Mouse (Mus musculus): ENCODE results near the gene Gpr35. TPM values are rescaled to one million over a fixed set of nuclear protein-coding genes. Genes with fewer than 3 reads are reported as not detected.

The Gpr35 gene
- polyA plus RNA-seq, 1 experiment from 2014 or later: 0.38 TPM

DNA sequence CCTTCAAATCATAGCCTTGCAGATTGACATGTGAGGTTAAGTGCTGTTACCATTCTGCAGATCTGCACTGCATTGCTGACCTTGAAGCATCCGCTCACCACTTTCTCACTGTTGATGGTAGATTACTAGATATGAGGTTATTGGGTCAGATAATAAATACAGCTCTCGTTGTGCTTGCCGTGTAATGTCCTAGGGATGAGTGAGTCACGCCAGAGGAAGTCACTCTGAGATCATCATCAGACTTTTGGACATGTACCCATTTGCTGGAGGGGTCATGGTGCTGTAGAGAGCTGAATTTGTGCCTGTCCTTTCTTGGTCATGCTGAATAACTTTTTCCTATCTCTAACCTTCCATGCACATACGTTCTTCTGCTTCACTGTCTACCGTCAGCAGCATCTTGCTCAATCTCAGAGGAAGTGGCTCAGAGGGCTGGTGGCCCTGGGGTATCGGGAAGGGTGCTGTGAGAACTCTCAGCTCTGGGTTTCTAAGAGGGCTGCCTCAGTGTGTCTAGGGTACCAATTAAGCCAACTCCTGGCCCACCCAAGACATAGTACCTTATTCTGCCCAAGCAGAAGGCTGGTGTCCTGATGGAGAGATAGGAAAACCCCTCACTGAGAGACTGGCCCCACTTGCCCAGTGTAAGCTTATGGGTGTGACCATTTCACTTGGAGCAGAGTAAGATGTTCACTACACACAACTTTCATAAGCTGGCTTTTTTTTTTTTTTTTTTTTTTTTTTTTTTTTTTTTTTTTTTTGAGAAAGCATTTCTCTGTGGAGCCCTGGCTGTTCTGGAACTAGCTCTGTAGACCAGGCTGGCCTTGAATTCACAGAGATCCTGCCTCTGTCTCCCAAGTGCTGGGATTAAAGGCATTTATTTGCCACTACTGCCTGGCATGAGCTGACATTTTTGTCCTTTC lies 21.5 kb downstream of the Gpr35 start:
- Histone ChIP-seq H3K27me3 (replicated peaks) (no peaks in the 10 kb centered on the region), H3K36me3 (no peaks in the 10 kb centered on the region), H3K9ac (no peak overlapping the region), H3K4me3 (no peak overlapping the region), H3K4me2 (replicated peaks) (no peak overlapping the region), H3K27ac (no peak overlapping the region), H3K4me1 (0 out of 2 replicates have a peak, but pooled peaks cover 2% of the 10 kb centered on the region), H3K9me3 (no peaks in the 10 kb centered on the region)
- WGBS: 88% methylated on average over 7 of the region's 7 CpGs
- ATAC-seq (ENCODE audit: low FRiP score, low read depth): no peak

DNA sequence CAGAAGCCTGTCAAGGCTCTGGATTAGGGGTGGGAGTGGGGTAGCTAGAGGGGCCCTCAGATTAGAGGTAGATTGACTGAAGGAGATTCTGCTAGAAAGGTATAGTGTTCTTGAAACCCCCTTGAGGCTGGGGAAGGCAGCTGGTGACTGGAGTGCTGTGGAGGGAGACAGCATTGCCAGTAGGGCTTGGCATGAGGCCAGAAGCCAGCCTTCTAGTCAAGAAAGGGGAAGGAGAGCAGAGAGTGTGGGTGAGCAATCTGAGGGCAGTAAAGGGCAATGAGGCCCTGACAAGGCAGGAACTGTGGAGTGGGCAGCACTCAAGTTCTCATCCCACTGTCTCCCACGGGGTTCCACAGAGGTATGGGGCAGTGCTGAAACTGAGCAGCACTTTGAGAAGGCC lies 22.2 kb downstream of the Gpr35 start:
- Histone ChIP-seq H3K4me3 (no peak overlapping the region), H3K9me3 (no peaks in the 10 kb centered on the region), H3K27ac (no peak overlapping the region), H3K36me3 (no peaks in the 10 kb centered on the region), H3K9ac (no peak overlapping the region), H3K27me3 (replicated peaks) (no peaks in the 10 kb centered on the region), H3K4me1 (0 out of 2 replicates have a peak, but pooled peaks cover 2% of the 10 kb centered on the region), H3K4me2 (replicated peaks) (no peak overlapping the region)
- ATAC-seq (ENCODE audit: low FRiP score, low read depth): no peak
- WGBS: 79% methylated on average over 1 of the region's 1 CpGs

DNA sequence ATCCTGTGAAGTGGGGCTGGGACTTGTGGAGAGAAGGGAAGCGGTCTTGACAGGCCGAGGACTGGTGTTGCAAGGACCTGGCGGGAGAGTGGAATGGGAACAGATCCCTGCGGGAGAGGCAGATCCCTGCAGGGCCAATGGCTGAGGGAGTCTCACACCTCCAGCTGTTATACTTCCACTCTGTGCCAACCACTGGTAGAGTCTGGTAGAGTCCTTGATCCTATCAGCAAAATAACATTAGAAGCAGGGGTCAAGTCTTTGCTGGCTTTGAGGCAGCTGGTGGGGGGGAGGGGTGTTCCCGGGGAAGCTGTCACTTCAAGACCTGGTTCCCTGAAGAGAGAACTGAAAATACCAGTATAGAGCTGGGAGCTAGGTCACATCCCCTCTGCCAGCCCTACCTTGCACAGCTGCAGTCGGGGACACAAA lies 25.5 kb downstream of the Gpr35 start:
- no peak overlapping the region for H3K27ac ChIP-seq
- no peak overlapping the region for H3K4me2 ChIP-seq (replicated peaks)
- no peak overlapping the region for H3K4me3 ChIP-seq
- H3K4me1 ChIP-seq: 0 out of 2 replicates have a peak, but pooled peaks cover 2% of the 10 kb centered on the region
- H3K27me3 ChIP-seq (replicated peaks): no peaks in the 10 kb centered on the region
- H3K36me3 ChIP-seq: no peaks in the 10 kb centered on the region
- H3K9me3 ChIP-seq: no peaks in the 10 kb centered on the region
- WGBS: 59% methylated on average over 6 of the region's 6 CpGs
- ATAC-seq (ENCODE audit: low FRiP score, low read depth): no peak
- H3K9ac ChIP-seq: no peak overlapping the region

DNA sequence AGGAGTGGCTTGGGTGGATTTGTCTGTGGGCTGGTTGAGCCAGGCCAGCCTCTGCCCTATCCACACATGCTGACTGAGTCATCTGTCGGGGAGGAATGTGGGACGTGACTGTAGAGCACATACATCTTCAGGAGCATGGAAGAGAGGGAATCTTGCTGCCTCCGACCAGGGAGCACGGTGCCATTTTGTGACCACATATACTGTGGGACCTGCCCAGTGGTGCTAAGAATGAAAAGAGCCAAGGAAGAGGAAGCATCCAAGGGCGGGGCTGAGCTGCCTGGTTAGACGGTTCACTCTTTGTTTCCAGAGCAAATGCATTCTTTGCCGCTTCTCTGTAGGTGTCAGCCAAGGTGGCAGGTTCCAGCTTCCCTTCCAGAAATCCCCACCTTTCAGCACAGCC lies 28.0 kb downstream of the Gpr35 start:
- Histone ChIP-seq H3K27ac (no peak overlapping the region), H3K4me2 (replicated peaks) (no peak overlapping the region)
- WGBS: 47% methylated on average over 7 of the region's 7 CpGs

DNA sequence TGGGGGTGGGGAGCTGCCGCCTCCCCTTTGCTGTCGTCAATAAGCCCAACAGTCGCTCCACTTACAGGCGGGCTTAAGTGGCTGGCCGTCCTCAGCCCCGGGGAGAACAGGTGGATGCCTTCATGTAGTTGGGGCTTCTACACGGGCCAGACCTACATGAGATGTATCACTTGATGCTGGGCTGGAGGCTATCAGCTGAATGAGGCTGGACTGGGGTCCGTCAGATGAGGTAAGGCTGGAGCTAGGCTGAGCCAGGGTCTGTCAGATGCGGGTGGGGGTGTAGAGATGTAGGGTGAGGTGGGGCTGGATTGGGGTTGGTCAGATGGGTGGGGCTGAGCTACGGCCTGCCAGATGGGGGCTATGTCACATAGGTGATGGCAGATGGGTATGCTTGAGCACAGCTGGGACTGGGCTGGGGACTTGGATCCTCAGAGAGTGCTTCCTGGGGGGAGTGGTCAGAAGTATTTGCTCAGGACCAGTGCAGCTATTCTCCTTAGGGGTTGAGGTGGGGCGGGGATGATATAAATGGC lies 28.5 kb downstream of the Gpr35 start:
- Histone ChIP-seq H3K27me3 (replicated peaks) (no peaks in the 10 kb centered on the region), H3K36me3 (no peaks in the 10 kb centered on the region), H3K27ac (no peak overlapping the region), H3K4me3 (no peak overlapping the region), H3K9me3 (no peaks in the 10 kb centered on the region), H3K9ac (no peak overlapping the region), H3K4me1 (no peaks in the 10 kb centered on the region), H3K4me2 (replicated peaks) (no peak overlapping the region)
- 47% methylated on average over 11 of the region's 11 CpGs for WGBS
- no peak for ATAC-seq (ENCODE audit: low FRiP score, low read depth)

More for the DNA sequence above, 28.0 kb downstream of the Gpr35 start:
- H3K9ac ChIP-seq: no peak overlapping the region
- no peak for ATAC-seq (ENCODE audit: low FRiP score, low read depth)
- H3K36me3 ChIP-seq: no peaks in the 10 kb centered on the region
- H3K4me3 ChIP-seq: no peak overlapping the region
- H3K4me1 ChIP-seq: no peaks in the 10 kb centered on the region
- H3K9me3 ChIP-seq: no peaks in the 10 kb centered on the region
- no peaks in the 10 kb centered on the region for H3K27me3 ChIP-seq (replicated peaks)

DNA sequence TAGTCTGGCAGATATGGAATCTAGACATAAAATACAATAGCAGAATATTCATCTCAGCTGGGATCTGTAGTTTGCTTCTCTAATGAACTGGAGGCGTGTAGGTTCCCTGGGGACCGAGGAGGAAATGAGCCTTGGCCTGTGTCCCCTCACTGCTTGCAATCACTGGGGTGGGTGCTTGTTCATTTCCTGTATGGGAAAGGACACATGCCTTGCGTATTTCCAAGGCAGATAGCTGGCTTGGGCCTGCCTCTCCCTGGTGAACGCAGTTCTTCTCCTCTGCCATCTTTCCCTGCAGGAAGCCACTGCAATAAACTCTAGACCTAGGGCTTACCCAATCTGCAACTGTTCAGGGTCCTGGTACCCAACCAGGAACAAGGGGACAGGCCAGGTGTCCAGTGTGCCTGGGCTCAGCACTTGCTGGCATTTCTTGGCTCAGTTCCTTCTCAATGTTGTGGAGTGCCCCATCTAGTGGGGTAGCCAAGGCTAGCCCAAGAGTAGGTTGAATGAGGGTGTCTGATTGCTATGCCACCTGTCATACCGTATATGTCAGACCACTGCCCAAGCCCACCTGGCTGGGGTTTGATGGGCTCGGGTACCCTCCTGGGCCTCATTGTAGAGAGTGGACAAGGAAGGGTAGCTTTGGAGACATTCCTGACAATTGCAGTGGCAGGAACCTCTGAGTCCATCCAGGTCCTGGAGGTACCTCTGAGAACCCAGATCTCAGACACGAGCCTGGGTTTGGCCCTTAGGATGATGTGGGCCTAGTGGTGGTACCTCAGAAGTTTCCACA lies 30.6 kb downstream of the Gpr35 start:
- H3K27me3 ChIP-seq (replicated peaks): no peaks in the 10 kb centered on the region
- no peak overlapping the region for H3K27ac ChIP-seq
- ATAC-seq (ENCODE audit: low FRiP score, low read depth): no peak
- no peak overlapping the region for H3K4me2 ChIP-seq (replicated peaks)
- WGBS: 82% methylated on average over 7 of the region's 7 CpGs
- H3K4me1 ChIP-seq: no peaks in the 10 kb centered on the region
- H3K36me3 ChIP-seq: no peaks in the 10 kb centered on the region
- H3K9ac ChIP-seq: no peak overlapping the region
- H3K9me3 ChIP-seq: no peaks in the 10 kb centered on the region
- no peak overlapping the region for H3K4me3 ChIP-seq

DNA sequence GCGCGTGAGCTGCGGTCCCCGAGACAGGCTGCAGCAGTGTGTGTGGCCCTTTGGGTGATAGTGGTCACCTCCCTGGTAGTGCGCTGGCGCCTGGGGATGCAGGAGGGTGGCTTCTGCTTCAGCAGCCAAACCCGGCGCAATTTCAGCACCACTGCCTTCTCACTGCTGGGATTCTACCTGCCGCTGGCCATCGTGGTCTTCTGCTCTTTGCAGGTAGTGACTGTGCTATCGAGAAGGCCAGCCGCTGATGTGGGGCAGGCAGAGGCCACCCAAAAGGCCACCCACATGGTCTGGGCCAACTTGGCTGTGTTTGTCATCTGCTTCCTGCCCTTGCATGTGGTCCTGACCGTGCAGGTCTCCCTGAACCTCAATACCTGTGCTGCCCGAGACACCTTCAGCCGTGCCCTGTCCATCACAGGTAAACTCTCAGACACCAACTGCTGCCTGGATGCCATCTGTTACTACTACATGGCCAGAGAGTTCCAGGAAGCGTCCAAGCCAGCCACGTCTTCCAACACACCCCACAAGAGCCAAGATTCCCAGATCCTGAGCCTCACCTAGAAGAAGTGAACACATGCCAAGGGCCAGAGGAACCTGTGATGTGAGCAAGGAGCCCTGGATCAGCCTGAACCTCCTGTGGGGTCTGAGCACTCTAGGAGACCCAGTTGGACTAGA lies 32.4 kb downstream of the Gpr35 start:
- Histone ChIP-seq H3K9me3 (no peaks in the 10 kb centered on the region), H3K4me3 (no peak overlapping the region), H3K9ac (no peak overlapping the region), H3K4me2 (replicated peaks) (no peak overlapping the region), H3K27ac (no peak overlapping the region), H3K27me3 (replicated peaks) (no peaks in the 10 kb centered on the region), H3K4me1 (no peaks in the 10 kb centered on the region), H3K36me3 (no peaks in the 10 kb centered on the region)
- no peak for ATAC-seq (ENCODE audit: low FRiP score, low read depth)
- WGBS: 92% methylated on average over 17 of the region's 17 CpGs

DNA sequence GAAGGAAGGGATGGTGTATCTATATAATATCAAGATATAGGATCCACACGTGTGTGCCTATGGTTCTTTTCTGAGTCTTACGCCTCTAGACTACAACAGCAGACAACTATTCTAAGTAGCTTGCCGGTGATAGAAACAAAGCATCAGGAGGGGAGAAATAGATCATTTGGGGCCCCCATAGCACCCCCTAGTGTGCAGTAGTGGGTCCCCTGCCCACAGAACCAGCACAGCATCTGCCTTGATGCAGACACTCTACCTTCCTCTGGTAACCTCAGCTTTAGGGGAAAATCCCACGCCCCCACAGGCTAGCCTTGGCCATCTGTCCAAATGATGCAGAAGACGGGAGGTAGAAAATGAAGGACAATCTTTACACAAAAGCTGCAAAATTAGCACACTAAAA lies 34.3 kb downstream of the Gpr35 start:
- Histone ChIP-seq H3K27me3 (replicated peaks) (no peaks in the 10 kb centered on the region), H3K36me3 (no peaks in the 10 kb centered on the region), H3K9ac (no peak overlapping the region), H3K27ac (no peak overlapping the region), H3K4me1 (no peaks in the 10 kb centered on the region), H3K4me2 (replicated peaks) (no peak overlapping the region), H3K9me3 (no peaks in the 10 kb centered on the region), H3K4me3 (no peak overlapping the region)
- WGBS: 87% methylated on average over 5 of the region's 5 CpGs
- no peak for ATAC-seq (ENCODE audit: low FRiP score, low read depth)

DNA sequence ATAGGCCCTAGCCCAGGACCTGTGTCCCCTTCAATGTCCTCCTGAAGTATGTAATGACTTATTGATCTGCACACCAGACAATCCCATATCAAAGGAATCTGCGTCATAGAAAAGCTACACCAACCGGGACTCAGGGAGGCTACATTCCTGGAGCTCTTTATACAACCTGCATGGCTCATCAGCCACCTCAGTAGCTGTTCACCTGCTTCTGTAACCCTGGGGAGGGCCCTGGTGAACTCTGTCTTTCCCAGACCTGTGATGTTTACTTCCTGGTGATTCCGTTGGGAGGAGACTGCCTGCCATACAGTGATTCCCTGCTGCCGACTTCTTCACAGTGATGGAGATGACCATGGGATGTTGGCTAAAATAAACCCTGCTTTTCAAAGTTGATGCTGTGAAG lies 38.2 kb downstream of the Gpr35 start:
- no peak for ATAC-seq (ENCODE audit: low FRiP score, low read depth)
- Histone ChIP-seq H3K4me2 (replicated peaks) (no peak overlapping the region), H3K36me3 (no peaks in the 10 kb centered on the region), H3K9ac (no peak overlapping the region), H3K9me3 (no peaks in the 10 kb centered on the region), H3K27ac (no peak overlapping the region), H3K27me3 (replicated peaks) (no peaks in the 10 kb centered on the region), H3K4me3 (no peak overlapping the region), H3K4me1 (no peaks in the 10 kb centered on the region)
- WGBS: 82% methylated on average over 4 of the region's 4 CpGs

DNA sequence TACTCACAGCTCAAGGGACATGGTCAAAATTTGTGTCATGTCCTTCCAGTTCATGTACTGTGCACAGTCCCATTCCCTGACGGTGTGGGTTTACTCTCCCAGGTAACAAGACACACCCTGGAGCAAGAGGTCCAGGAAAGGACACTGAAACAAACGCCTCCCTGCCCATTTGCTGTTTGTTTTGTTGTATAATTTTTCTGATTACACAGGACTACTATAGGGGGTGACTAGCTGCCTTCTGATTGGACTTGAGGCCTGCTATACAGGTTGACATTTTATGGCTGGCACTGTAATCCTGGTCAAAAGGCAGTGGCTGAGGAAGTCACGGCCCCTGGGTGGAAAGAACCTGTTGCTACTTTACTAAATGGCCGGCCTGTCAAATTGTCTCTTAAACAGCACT lies 39.2 kb downstream of the Gpr35 start:
- Histone ChIP-seq H3K27ac (no peak overlapping the region), H3K9ac (no peak overlapping the region), H3K27me3 (replicated peaks) (no peaks in the 10 kb centered on the region), H3K36me3 (no peaks in the 10 kb centered on the region), H3K4me3 (no peak overlapping the region), H3K9me3 (no peaks in the 10 kb centered on the region), H3K4me2 (replicated peaks) (no peak overlapping the region), H3K4me1 (no peaks in the 10 kb centered on the region)
- ATAC-seq (ENCODE audit: low FRiP score, low read depth): no peak
- 49% methylated on average over 4 of the region's 4 CpGs for WGBS

DNA sequence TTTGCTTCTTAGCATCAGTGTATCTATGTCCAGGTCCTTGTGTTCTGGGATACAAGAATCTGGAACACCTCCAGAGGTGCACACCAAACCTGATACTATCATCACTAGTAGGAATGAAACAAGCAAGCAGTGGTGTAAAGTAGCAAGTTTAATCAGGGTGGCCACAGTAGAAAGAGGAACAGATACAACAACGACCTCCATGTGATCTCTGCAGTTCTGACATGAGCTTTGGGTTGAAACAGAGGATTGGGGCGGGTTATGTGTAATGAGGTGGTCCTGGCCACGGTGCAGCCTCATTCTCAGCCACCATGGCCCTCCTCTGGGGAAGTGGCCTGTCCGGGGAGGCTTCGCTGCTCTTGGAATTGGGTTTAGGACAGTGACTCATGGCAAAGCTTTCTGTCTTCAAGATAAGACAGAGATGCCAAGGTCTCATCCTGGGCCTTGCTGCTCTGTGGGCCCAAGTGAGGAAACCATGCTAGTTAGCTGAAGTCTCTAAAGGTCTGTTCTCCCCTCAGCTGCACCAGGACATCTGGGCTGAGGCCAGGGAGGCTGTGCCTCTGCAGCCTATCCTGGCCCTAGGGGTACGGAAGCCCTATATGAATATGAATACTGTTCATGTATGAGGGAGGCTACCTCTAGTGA lies 41.7 kb downstream of the Gpr35 start:
- no peaks in the 10 kb centered on the region for H3K9me3 ChIP-seq
- H3K4me1 ChIP-seq: no peaks in the 10 kb centered on the region
- H3K4me3 ChIP-seq: no peak overlapping the region
- no peak overlapping the region for H3K9ac ChIP-seq
- 83% methylated on average over 6 of the region's 6 CpGs for WGBS
- H3K27me3 ChIP-seq (replicated peaks): no peaks in the 10 kb centered on the region
- no peak for ATAC-seq (ENCODE audit: low FRiP score, low read depth)
- H3K27ac ChIP-seq: no peak overlapping the region
- no peaks in the 10 kb centered on the region for H3K36me3 ChIP-seq
- H3K4me2 ChIP-seq (replicated peaks): no peak overlapping the region

Data from neural tube, embryonic 12.5 days (tissue).